Mouse (Mus musculus) lung, postnatal 14 days (tissue): ENCODE results near the gene Agbl4.
A peak's percentile ranks its signal among the peaks of the same experiment; 100 is the strongest.

ENCODE experiments used
- DNase-seq: peaks from one replicate; pipeline ENCODE4 v3.0.0; 2021

Gene Agbl4

DNA sequence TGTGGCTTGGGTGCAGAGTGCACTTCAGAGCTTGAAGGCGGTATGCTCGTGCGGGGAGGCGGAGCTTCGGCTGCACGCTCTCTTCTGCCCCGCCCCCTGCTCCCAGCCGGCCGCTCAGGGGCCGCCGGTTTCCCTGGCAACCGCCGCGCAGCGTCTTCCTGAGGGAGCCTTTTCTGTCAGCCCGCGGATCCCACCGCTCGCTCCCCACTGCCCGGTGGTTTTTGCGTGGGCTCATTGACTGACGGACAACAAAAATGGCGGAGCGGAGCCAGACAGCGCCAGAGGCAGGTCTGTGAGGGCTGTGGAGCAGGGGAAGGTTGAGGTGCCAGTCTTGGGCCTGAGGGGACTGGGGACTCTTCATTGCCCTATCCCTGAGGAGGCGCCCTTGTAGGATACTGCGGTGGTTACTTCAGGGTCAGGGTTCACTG is at the start of gene Agbl4:
Gene Agbl4 (plus strand): TSS at position 44 of the 428 bp plus-strand sequence.
- DNase-seq, result peak; percentile 41

DNA sequence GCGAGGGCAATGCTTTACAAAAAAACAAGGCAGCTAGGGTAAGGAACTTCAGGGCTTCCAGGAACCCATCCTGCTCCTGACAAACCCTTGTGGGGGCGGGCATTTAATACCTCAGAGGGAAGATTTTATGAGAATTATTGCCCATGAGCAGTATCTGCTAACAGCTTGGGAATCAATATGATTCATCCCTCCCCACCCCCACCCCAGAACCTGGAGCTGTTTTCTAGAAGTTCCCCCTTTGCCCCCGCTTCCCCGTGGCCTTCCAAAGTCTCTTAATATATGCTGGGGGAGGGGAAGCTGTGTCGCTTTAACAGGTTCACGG is 46.6 kb upstream of the Agbl4 start:
- DNase-seq, result no peak

DNA sequence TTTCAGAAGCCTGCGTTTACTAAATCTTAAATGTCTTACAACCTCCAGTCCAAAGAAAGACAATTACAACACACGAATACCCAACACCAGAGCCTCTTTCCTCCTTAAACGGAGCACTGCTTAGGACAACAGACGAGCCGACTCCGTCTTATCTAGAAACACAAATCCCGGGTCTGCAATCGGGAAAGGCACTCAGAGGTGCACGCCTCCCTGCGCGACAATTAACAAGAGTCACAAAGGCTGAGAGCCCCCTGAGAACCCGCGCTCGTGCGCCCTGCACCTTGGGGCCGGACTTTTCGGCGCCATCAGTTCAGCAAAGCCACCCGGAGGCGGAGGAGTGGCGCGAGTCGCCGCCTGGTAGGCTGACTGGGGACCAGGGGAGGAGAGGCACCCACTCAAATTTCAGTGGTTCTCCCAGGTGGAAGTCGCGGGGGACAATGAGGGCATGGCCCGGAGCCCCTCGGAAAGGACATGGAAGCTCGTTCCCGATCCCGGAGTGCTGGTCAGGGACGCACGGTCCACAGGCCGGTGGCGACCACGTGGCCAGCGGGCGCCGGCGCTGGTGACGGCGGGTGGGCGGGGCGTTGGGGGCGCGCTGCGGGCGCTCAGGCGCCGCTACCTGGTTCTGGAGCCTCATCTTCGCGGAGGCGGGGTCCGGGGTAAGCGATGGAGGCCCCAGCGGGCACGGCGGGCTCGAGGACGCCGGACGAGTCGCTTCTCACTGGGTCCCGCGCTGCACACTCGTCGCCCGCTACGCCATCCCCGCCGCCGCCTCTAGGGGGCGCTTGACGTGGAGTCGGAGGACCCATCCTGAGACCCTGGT is 46.1 kb upstream of the Agbl4 start, which contains the start of gene Elavl4:
Gene Elavl4 (minus strand): TSS at position 732 of the 823 bp plus-strand sequence.
- peak; percentile 18 for DNase-seq

DNA sequence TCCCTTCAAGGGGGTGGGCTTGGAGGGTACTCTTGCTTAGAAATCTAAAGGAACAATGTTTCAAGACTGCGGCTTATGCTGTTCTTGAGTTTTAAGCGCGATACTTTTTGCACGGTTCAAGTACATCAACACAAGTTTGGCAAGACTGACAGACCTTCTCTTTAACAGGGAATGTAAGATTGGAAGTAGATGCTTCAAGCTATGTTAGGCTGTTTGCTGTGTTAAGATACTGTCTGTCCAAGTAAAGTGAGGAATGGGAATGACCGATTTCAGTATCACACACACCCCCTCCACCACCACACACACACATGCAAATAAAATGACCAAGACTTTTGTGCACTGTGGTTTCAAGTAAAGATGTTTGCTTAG is 45.5 kb upstream of the Agbl4 start:
- no peak for DNase-seq

DNA sequence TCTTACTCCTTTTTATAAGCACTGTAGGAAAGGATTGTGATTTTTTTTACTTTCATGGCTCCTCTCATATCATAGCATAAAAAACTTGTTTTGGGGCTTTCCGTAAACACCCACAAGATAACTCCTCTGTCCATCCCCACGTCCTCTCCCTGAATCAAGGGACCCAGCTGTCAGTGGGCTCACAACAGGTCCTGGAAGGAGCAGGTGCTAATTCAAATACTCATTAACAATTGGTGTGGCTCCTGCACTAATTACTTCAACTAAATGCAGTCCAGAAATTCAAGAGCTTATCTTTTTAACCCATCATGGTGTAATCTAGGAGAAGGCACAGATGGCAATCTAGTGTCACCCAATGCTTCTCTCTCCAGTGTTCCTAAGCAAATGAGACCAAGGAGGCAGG is 36.9 kb upstream of the Agbl4 start:
- no peak for DNase-seq

DNA sequence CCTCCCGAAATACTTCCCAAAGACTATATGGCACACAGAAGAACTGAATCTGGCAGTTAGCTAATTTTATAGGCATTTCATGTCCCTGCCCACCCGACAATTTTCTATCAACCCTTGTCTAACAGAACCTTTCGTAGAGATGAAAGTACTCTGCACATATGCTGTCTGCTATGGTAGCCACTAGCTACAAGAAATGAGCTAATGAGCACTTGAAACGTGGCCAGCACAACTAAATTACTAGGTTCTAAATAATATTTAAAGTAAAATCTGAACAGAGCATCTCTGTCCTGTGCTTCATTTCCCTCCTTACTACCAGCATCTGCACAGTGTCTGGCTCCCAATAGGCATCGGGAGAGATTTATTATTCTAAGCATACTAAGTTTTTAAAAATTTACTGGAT is 1.2 kb upstream of the Agbl4 start:
- DNase-seq, result no peak

DNA sequence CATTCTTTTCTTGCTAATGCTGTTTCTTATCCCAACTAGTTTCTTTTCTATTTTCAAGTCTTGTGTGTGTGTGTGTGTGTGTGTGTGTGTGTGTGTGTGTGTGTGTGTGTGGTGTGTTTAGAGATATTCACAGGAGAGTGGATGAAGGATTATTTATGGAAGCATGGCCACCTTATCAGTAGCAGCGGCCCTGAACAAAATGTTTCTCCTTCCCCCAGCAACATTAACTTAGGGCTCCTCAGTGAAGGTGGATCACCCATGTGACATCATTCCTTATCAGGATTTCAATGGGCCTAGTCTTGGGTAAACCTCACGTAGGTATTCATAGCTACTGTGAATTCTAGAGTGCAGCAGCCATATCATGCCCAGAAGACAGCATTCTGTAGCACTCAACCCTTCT is 22.8 kb downstream of the Agbl4 start:
- DNase-seq, result no peak

DNA sequence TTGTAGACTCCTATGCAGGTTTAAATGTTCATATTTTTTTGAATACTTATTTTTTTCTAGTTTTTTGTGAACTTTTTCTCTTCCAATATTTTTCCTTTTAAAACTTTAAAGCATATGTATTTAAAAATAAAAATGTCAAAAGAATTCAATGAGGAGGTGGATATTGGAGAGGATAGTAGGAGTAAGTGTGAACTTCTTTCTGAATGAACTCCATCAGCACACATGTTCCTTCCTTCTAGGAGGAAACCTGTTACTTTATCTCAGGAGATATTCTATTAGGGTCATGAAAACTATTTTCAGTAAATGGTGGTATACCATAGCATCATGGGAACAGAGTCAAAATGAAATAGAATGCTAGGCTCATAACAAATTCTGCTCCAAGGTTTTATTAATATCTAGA is 30.2 kb downstream of the Agbl4 start:
- DNase-seq, result no peak

DNA sequence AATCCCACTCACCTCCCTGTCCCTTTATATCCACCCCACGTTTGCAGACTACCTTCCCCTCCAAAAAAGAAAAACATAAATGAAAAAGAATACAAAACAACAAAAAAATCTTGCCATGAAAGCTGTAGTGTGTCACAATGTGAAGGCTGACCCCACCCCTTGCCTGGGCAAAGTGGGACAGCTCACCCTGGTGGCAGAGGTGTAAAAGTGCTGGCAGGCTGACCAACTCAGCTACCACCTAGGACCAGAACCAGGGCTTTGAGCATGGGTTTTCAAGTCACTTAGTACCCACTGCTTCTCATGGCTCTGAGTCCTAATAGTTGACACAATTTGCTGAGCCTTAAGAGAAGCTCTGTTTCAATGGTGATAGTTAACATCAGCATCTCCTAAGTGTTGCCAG is 96.9 kb downstream of the Agbl4 start:
- DNase-seq, result peak; percentile 4

DNA sequence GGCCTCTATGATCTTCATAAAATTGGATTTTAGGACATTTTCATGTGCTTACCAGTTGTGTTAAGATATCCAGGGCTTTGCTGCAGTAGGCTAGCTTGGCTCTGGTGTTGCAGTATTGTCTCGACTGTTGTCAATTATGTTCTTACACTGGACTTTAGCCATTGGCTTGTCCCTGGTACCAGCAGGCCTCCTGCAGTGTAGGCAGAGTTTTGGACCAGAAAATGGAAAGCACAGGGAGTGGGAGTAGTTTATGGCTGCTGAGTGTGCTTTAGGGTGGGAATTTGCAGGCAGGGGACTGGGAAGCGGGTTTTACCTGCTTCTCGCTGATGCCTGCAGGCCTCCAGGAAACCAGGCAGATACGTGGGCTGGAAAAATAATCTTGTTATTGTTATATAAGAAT is 132.3 kb downstream of the Agbl4 start:
- no peak for DNase-seq

DNA sequence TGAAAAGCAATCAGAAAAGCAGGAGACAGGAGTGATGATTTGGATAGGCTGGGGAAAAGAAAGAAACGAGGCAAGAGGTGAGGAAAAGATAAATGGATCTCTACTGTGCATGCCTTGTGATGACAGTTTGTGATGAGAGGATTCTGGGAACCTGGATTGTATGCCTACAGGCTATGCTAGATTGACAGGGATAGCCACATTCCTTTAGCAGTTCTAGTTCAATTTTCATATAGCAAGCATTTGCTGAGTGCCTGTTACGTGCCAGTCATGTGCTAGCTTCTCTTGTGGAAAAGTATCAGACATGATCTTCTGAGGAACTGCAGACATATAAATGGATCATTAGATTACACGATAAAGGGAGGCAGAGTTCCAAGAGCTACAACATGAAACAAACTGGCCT is 151.8 kb downstream of the Agbl4 start:
- no peak for DNase-seq

DNA sequence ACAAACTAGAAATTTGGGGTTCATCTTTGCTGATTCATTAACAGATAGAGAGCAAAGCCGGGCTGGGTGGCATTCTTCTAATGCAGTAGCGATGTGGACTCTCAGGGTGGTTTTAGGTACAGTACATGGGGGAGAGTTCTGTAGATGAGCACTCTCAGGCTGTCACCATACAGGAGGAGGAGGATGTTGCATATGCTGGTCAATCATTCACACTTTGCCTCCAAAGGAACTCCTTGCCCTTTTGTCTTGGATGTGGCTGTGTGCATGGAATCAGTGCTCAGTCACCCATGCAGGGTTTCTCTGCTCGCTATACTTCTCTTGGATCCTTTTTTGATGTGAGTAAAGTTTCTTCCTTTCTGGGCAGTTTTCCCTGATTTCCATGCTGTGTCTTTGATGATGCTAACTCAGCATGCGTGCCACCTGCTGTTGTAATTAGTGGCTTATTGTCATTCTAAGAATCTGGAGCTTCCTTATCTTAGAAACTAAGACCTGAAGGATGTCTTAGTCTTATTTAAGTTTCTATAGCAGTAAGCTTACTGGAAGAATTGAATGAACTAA is 200.3 kb downstream of the Agbl4 start:
- DNase-seq, result no peak

DNA sequence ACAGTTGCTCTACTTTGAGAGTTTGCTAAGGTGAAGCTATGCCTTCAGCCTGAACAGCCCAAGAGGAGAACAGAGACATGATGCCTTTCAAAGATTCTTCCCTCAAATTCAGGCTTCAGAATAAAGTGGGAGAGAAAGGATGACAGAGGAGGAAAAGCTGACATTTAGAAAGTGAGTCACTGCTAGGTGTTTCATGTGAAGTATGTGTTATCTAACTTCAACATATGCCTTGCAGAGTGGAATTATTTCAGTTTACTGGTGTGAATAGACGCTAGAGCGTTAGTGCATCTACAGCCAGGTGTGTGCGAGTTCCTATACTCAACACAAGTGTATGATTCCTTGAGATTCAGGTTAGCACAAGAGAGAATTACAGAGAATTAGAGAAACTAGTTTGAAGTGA is 244.0 kb downstream of the Agbl4 start:
- no peak for DNase-seq

DNA sequence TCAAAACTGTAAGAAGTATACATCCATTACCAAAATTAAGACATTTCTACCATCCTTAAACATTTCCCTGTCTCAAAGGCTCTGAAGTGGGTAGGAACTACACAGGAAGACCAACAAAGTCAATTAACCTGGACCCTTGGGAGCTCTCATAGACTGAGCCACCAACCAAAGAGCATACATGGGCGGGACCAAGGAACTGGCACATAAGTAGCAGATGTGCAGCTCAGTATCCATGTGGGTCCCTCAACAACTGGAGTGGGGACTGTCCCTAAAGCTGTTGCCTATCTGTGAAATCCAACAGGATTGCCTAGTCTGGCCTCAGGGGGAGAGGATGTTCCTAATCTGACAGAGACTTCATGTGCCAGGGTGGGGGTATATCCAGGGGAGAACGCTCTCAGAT is 265.5 kb downstream of the Agbl4 start:
- DNase-seq, result no peak

DNA sequence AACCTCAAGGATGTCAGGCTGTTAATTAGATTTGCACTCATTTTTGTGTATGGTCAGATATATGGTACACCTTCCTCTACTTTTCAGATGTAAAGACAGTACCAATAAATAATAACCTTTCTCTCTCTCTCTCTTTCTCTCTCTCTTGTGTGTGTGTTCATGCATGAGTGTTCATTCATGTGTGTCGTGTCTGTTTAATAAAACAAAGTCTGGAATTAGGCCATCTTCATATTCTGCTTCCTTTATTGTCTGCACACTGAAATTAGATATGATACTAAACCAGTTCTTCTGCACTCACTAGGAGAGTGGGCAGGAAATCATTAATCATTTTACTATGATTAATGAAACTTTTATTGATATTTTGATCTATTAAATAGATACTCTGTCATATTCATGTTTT is 276.7 kb downstream of the Agbl4 start:
- DNase-seq, result no peak

DNA sequence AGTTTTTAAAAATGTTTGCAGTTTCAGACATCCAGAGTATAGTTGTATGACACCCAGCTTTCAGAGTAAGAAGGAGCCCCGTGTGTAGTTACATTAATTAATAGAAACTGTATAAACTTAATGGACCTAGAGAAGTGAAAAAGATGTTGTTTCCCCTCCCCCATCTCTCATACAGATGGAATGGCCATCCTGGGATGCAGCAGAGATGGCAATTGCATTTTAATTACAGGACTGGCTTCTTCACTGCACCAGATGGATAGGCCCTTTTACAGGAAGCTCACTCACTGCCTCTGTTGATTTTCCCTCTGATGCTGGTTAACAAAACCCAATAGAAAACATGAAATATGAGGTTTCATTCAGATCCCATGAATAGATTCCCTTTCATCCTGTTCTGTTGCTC is 337.7 kb downstream of the Agbl4 start:
- DNase-seq, result no peak

DNA sequence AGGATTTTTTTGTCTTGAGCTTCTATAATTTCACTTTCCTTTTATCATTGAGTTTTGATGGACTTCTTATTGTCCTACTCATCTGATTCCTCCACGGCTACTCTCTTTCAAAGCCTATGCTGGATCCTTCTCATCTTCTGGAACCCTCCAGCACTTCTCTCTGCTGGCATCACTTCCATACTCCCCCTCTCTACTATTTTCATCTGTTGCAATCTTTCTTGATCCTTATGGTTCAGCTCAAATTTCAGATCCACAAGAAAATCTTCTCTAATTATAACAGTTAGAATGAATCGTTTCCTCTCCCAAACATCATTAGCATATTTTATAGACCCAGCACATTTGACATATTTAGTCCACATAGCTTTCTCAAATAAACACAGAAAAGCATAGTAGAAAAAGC is 360.5 kb downstream of the Agbl4 start:
- DNase-seq, result no peak

DNA sequence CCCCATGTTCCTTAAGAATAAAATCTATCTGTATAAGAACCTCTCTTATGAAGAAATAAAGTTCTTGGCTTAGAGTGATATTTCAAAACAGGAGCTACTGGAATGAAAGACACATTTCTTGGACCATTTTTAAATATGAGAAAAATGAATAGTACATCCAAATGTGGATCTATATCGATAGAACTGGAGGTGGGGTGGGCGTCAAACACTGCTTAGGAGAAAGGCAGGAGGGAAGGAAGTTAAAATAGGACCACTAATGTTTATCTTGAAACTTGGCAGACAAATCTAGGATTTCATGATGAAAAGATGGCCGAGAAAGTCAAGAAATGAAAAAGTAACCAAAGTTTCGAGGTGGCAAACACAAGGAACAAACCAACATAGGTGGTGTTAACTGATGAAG is 391.1 kb downstream of the Agbl4 start:
- DNase-seq, result no peak

DNA sequence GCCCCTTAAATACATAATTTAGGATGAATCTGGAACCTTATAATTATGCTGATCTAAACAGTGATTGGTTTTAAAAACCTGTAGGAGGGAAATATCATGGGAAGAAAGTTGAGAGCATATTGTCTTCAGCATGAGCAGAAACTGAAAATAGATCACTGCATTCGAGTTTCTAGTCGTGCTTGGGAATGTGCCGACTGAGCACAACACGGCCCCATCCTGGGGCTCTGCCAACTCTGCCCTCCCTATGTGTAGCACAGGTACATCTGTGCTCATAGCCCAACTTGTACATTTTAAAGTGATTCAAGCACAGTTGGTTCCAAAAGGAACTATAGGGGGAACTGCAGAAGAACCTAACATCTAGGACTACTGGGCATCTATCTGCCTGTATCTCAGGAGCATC is 402.4 kb downstream of the Agbl4 start:
- DNase-seq, result no peak

DNA sequence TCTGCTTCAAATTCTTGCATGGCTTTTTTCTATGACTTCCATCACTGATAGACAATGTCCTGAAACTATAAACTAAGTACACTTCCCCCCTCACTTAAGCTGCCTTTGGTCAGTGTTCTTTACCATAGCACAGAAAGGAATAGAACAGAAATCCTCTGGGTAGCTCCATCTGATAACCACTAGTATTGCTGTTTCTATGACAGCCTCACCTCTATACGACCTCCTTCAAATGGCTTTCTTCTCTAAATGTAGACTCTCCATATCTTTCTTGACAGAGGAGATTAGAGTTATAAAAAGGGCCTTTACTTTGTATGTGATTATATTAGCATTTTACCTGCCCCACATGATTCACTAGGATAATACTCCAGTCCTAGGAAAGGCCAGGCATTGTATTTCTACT is 413.5 kb downstream of the Agbl4 start:
- DNase-seq, result no peak

DNA sequence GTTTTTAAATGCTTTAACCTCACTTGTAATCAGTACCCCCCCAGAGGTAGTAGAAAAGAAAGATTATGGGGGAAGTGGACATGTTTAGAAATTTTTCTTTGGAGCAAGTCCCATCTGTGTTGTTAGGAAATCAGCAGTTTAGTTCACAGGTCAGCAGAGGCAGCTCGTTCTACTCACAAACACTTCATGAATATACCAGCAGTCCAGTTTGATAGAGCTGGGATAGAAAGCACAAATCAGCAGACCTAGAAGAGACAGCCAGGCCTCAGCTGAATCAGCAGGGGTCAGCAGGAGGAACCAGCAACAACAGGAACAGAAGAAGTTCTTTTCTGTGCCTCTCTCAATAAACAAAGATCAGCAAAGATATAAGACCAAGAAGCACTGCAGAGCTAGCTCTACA is 435.3 kb downstream of the Agbl4 start:
- peak; percentile 22 for DNase-seq

DNA sequence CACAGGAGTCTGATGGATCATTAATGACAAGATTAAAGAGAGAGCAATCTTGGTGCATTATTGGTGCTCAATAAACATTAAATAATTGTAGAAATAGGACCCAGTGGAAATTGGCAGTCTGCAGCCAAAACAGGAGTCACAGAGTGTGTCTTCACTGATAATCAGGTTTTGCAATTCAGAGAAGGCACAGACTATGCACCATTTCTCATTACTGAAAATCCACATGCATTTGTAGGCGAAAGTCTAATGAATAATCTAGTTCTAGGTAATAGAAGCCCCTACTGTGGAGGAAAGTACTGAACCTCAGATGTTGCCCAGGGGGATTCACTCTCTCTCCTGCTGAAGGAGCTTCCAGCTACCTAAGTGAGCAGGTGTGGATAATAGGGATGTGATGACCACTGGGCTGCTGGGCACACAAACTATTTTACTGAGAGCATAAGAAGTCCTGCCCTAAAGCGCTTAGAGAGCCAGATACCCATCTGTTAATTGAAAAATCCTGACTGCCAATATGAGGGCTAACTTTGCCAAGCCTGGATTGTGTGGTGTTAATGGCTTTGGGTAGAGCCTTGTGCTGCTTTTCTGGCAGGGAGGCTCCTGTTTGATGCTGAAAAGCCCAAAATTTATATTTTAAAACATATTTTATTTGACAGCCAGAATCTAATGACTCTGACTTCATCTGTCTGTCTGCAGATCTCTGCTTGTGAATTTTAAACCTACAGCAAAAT is 482.4 kb downstream of the Agbl4 start:
- no peak for DNase-seq

DNA sequence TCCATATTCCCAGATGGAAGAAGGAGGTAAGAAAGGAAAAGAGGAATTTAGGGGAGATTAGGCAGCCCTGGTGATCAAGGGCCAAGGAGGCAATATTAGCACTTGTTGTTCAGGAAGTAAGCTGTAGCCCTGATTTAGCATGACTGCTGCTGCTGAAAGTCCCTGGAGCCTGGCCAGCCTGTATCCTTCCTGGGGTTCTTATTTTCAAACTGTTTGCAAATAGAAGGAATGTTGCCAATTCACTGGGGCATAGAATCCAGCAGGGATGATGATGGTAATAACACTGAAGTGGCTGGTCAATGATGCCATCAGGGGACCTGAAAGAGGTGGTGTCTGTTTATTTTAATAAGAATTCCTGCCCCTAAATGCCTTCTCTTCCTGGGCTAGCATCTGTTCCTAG is 518.6 kb downstream of the Agbl4 start:
- DNase-seq, result no peak

DNA sequence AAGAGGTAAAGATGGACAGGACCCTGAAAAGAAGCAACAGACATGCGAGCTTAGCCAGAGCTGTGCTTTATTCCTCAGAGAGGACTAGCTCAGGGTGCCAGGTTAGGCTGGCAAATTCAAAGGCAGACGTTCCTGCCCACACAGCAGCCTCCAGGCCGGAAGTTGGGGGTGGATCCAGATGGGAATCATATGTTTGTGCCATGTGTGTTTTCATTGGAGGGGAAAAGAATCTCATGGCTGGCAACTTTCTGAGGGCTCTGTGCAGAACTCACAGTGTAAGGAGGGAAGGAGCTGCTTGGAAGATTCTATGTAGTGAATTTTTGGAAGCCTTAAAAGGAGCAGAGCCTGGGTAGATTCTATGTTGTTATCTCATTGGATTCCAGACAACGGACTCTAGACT is 519.1 kb downstream of the Agbl4 start:
- no peak for DNase-seq
